In the genomic region with DNA sequence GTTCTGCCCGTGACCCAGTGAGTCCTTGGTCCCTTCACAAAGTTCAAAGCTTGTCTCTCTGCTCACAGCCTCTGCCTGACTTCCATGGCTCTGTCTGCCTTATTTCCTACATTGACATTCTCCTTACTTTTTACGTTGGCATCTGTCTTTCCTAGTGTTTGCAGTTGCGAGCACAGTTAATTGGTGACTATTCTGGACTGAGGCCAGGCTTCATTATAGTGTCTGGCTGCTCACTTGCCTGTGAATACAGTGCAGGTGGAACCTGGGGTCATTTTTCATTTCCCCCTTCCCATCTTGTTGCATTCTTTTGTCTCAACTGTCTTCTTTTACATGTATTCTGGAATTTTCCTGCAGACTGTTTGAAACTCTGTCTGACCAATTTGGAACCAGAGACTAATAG, we compare ENCODE assay signal across 18 mouse cellular contexts.
DNase-seq lines count a peak whose midpoint lies in the region; ATAC-seq and TF ChIP-seq lines count a peak whose summit lies in the region.
"Had no signal": no experiment of that assay in that cellular context is flagged by ENCODE, and none has a peak within 500 bp of the region (broad histone marks: within the 10 kb centered on the region; RNA-seq: fewer than 3 reads in every experiment).

No protein-coding gene starts in this region.

- H3K27ac ChIP-seq in embryonic facial prominence, embryonic 14.5 days (replicated peaks; ENCODE audit: low read depth, low read length) = no peak overlapping the region
- H3K27ac ChIP-seq in embryonic facial prominence, embryonic 10.5 days (replicated peaks) = no peak overlapping the region
- no peak overlapping the region for H3K27ac ChIP-seq in kidney, embryonic 14.5 days (ENCODE audit: low read depth, low read length)
- H3K27ac ChIP-seq: embryonic facial prominence, embryonic 13.5 days; forebrain, embryonic 15.5 days; gastrocnemius, adult 2 months; hindbrain, embryonic 12.5 days; hindbrain, embryonic 15.5 days had no signal

- CTCF ChIA-PET in Patski (lab: Charles Lee) = interaction anchor here (0.7 to 1.8 kb wide), 3 partner anchors 13 to 98 kb away, joined by 3 to 5 read pairs (median 3); no protein-coding TSS in a partner anchor

- H3K4me2 ChIP-seq in embryonic facial prominence, embryonic 14.5 days (ENCODE audit: low read depth, low read length) = no peak overlapping the region
- no peak overlapping the region for H3K4me2 ChIP-seq in kidney, embryonic 14.5 days (replicated peaks; ENCODE audit: low read depth, low read length)
- H3K4me2 ChIP-seq: embryonic facial prominence, embryonic 13.5 days; forebrain, embryonic 15.5 days; heart, embryonic 11.5 days; hindbrain, embryonic 12.5 days; hindbrain, embryonic 15.5 days had no signal

- H3K36me3 ChIP-seq in embryonic facial prominence, embryonic 14.5 days (ENCODE audit: control insufficient read depth, insufficient read depth, low read length) = peaks cover 44% of the 10 kb centered on the region
- peaks cover 16% of the 10 kb centered on the region for H3K36me3 ChIP-seq in embryonic facial prominence, embryonic 10.5 days (replicated peaks)
- H3K36me3 ChIP-seq in kidney, embryonic 14.5 days (ENCODE audit: control insufficient read depth, insufficient read depth, low read length) = peaks cover 23% of the 10 kb centered on the region; the same call in 1 of the 2 replicates
- H3K36me3 ChIP-seq: forebrain, embryonic 15.5 days; hindbrain, embryonic 12.5 days; hindbrain, embryonic 15.5 days had no signal

- H3K4me1 ChIP-seq in embryonic facial prominence, embryonic 14.5 days (ENCODE audit: control insufficient read depth, insufficient read depth, low read length) = no peaks in the 10 kb centered on the region
- H3K4me1 ChIP-seq in embryonic facial prominence, embryonic 10.5 days = 0 out of 2 replicates have a peak, but pooled peaks cover 2% of the 10 kb centered on the region
- no peaks in the 10 kb centered on the region for H3K4me1 ChIP-seq in kidney, embryonic 14.5 days (ENCODE audit: control insufficient read depth, insufficient read depth, low read length)
- H3K4me1 ChIP-seq: embryonic facial prominence, embryonic 13.5 days; forebrain, embryonic 15.5 days; hindbrain, embryonic 12.5 days; hindbrain, embryonic 15.5 days had no signal

- no peak for TF ChIP-seq CTCF in Patski (IDR thresholded peaks at IDR 0.05)

- DNase-seq in embryonic facial prominence, embryonic 14.5 days (ENCODE audit: low spot score) = peak; percentile 22
- no peak for DNase-seq in embryonic facial prominence, embryonic 10.5 days (ENCODE audit: low spot score)
- peak; percentile 52 for DNase-seq in kidney, adult 9 months
- DNase-seq in kidney, adult 18-20 months = no peak
- peak; percentile 23 to 42 for DNase-seq in kidney, postnatal 36 days
- peak; percentile 27 for DNase-seq in Patski (ENCODE audit: low read depth, low spot score)
- no peak for DNase-seq in frontal cortex, postnatal 36 days (ENCODE audit: low spot score in 2 of 2)
- DNase-seq: adrenal gland, postnatal 36 days; cerebellum, adult 11 months; cerebellum, adult 2 months; cerebellum, adult 9-11 months had no signal

- 66% methylated on average over 3 of the region's 3 CpGs for WGBS in embryonic facial prominence, embryonic 14.5 days
- 82% methylated on average over 3 of the region's 3 CpGs for WGBS in embryonic facial prominence, embryonic 10.5 days
- 76% methylated on average over 3 of the region's 3 CpGs for WGBS in kidney, embryonic 14.5 days

- no peak overlapping the region for H3K9ac ChIP-seq in embryonic facial prominence, embryonic 14.5 days (ENCODE audit: low read depth, low read length)
- H3K9ac ChIP-seq in kidney, embryonic 14.5 days (ENCODE audit: low read depth, low read length) = no peak overlapping the region
- H3K9ac ChIP-seq: embryonic facial prominence, embryonic 13.5 days; forebrain, embryonic 15.5 days; hindbrain, embryonic 12.5 days; hindbrain, embryonic 15.5 days had no signal

- H3K27me3 ChIP-seq in embryonic facial prominence, embryonic 14.5 days (replicated peaks; ENCODE audit: control insufficient read depth, insufficient read depth, low read length) = no peaks in the 10 kb centered on the region
- H3K27me3 ChIP-seq in embryonic facial prominence, embryonic 10.5 days (replicated peaks; ENCODE audit: low read depth, poor library complexity, severe bottlenecking) = no peaks in the 10 kb centered on the region
- H3K27me3 ChIP-seq in kidney, embryonic 14.5 days (ENCODE audit: control insufficient read depth, insufficient read depth, low read length) = no peaks in the 10 kb centered on the region
- H3K27me3 ChIP-seq in Patski = no peaks in the 10 kb centered on the region
- H3K27me3 ChIP-seq: embryonic facial prominence, embryonic 13.5 days; forebrain, embryonic 15.5 days; hindbrain, embryonic 12.5 days; hindbrain, embryonic 15.5 days had no signal

- in situ Hi-C loops in Patski (cut with MboI; ENCODE audit: low pct_unique_long_range_greater_than_20kb) = no loop called here

- H3K9me3 ChIP-seq in embryonic facial prominence, embryonic 14.5 days (ENCODE audit: control insufficient read depth, low read length) = no peaks in the 10 kb centered on the region
- H3K9me3 ChIP-seq in embryonic facial prominence, embryonic 10.5 days = no peaks in the 10 kb centered on the region
- no peaks in the 10 kb centered on the region for H3K9me3 ChIP-seq in kidney, embryonic 14.5 days (ENCODE audit: control insufficient read depth, low read length)
- H3K9me3 ChIP-seq: embryonic facial prominence, embryonic 13.5 days; forebrain, embryonic 15.5 days; hindbrain, embryonic 12.5 days; hindbrain, embryonic 15.5 days had no signal

- no peak overlapping the region for H3K4me3 ChIP-seq in embryonic facial prominence, embryonic 14.5 days (ENCODE audit: low read depth, low read length)
- H3K4me3 ChIP-seq in embryonic facial prominence, embryonic 10.5 days = no peak overlapping the region
- no peak overlapping the region for H3K4me3 ChIP-seq in kidney, embryonic 14.5 days (ENCODE audit: low read length)
- H3K4me3 ChIP-seq: embryonic facial prominence, embryonic 13.5 days; forebrain, embryonic 15.5 days; gastrocnemius, adult 2 months; hindbrain, embryonic 12.5 days; hindbrain, embryonic 15.5 days had no signal

- ATAC-seq in embryonic facial prominence, embryonic 14.5 days (ENCODE audit: low read depth) = no peak; the same call in 1 of the 2 replicates
- ATAC-seq in kidney, embryonic 14.5 days (ENCODE audit: low FRiP score, low TSS enrichment) = no peak
- ATAC-seq in Patski = no peak
- ATAC-seq: forebrain, embryonic 15.5 days had no signal

- POLR2A ChIA-PET in Patski (lab: Charles Lee) = no interaction called here

Comparison
In these comparisons a context has a peak if more than half of its experiments do, and no peak if none do; other contexts are left out.
1. DNase-seq: peak in embryonic facial prominence, embryonic 14.5 days (single experiment), kidney, adult 9 months (single experiment), kidney, postnatal 36 days (2 of 2) and Patski (single experiment); none in embryonic facial prominence, embryonic 10.5 days (single experiment), kidney, adult 18-20 months (single experiment) and frontal cortex, postnatal 36 days (0 of 2).